Mouse (Mus musculus): ENCODE data around the gene Socs1. TPM values are rescaled to one million over a fixed set of nuclear protein-coding genes. Genes with fewer than 3 reads are reported as not detected.

Socs1 gene
- 1.6 TPM for polyA plus RNA-seq (2021)

DNA sequence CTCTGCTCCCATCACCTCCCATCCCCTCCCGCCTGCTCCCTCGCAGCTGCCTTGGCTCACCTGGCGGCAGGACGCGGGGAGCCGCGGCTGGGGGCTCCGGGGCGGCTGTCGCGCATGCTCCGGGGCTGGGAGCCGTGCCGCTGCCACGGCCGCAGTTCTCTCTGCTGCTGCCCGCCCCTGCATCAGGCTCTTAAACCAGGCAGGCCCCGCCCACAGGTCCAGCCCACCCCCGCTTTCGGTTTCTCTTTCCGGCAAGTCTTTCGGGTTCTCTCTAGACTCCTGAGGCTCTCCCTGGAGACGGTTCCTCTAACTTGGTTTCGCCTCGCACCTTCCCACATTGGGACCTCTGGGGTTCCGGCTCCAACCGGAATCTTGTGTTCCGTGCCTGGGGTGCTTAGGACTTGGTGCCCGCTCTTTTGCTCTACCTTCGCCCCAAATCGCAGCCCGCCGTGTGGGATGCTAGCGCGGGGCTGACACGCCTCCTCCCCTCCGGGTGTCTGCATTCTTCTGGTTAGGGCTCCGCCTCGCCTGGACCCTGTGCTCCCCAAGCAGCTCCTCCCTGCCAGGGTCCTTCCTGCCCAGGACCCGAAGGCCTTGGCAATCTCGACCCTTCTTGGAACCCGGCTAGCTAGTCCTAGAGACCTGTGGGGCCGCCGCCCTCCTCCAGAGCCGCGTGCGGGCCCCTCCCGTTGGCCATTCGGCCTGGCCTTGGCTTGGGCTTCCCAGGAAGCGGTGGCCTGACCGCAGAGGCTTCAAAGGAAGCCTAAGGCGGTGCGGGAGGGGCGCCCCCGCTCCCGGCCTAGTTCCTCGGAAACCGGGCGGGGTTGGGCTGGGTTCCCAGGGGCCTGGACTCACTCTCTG is at the start of gene Socs1:
TSS of gene Socs1 (minus strand) at position 166 of the 861 bp plus-strand sequence.
- POLR2A ChIA-PET: interaction anchor here (0.8 to 2.1 kb wide), 3 partner anchors 51 to 60 kb away, joined by 3 to 6 read pairs (median 5); no protein-coding TSS in a partner anchor
- DNase-seq (ENCODE audit: low read depth, low spot score) (peak; percentile 81), ATAC-seq (peak; percentile 72)
- no peaks in the 10 kb centered on the region for H3K27me3 ChIP-seq
- no peak for TF ChIP-seq CTCF (IDR thresholded peaks at IDR 0.05)
- in situ Hi-C loops (cut with MboI; ENCODE audit: low pct_unique_long_range_greater_than_20kb): loop anchor here (5.0 kb wide), 1 partner anchor 213 kb away; no protein-coding TSS in a partner anchor
- CTCF ChIA-PET: interaction anchor here (1.1 to 4.7 kb wide), 11 partner anchors 9 to 160 kb away, joined by 3 to 18 read pairs (median 3); no protein-coding TSS in a partner anchor

- POLR2A ChIA-PET: interaction anchor here (0.9 kb wide), 1 partner anchor 177 kb away, joined by 4 read pairs; no protein-coding TSS in a partner anchor
- in situ Hi-C loops (cut with MboI; ENCODE audit: low pct_unique_long_range_greater_than_20kb): loop anchor here (5.0 kb wide), 1 partner anchor 42 kb away; the partner anchor contains the start of gene Prm3
Measured at GRCm38 (mm10) chr16:10834542-10834910, 49.2 kb upstream of the Socs1 start.

GRCm38 (mm10) chr16:10828461-10828805 is 43.1 kb upstream of the Socs1 start:
- DNase-seq (ENCODE audit: low read depth, low spot score) (no peak), ATAC-seq (peak; percentile 8)
- ChIA-PET CTCF (no interaction called here), POLR2A (no interaction called here)
- in situ Hi-C loops (cut with MboI; ENCODE audit: low pct_unique_long_range_greater_than_20kb): no loop called here
- no peak for TF ChIP-seq CTCF (IDR thresholded peaks at IDR 0.05)
- H3K27me3 ChIP-seq: no peaks in the 10 kb centered on the region

More at GRCm38 (mm10) chr16:10834542-10834910, 49.2 kb upstream of the Socs1 start:
- no peaks in the 10 kb centered on the region for H3K27me3 ChIP-seq
- ATAC-seq (no peak), DNase-seq (ENCODE audit: low read depth, low spot score) (no peak)
- no peak for TF ChIP-seq CTCF (IDR thresholded peaks at IDR 0.05)
- CTCF ChIA-PET: no interaction called here

DNA sequence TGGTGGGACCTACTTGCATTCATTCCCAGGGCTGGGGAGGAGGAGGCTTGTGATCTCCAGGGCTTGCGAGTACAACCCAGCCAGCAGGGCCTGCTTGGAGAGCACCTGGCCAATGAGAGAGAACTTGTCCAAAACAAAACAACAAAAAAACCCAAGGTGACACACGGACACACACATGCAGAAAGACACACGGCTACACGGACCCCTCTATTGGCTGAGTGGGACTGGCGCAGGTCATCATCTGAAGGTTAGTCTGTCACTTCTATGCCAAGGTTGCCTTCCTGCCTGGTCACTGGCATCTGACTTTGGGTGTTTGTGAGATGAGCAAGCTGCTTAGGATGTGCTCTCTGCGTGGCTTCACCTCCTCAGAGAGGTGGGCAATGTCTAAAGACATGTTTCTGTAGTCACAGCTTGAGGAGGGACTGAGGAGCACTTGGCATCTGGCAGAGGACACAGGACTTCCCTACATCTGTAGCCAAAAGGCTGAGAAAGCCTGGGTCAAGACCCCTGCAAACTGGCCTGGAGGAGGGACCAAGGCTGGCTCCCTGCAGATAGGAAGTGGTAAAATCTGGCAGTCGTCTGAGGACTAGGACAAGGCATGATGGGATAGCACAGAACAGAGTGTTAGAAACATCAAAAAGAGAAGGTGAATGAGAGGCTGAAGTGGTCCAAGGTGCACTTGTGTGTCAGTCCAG is 42.6 kb upstream of the Socs1 start:
- H3K27me3 ChIP-seq: no peaks in the 10 kb centered on the region
- ChIA-PET POLR2A (no interaction called here), CTCF (no interaction called here)
- ATAC-seq: no peak
- in situ Hi-C loops (cut with MboI; ENCODE audit: low pct_unique_long_range_greater_than_20kb): no loop called here
- no peak for TF ChIP-seq CTCF (IDR thresholded peaks at IDR 0.05)
- DNase-seq (ENCODE audit: low read depth, low spot score): no peak

DNA sequence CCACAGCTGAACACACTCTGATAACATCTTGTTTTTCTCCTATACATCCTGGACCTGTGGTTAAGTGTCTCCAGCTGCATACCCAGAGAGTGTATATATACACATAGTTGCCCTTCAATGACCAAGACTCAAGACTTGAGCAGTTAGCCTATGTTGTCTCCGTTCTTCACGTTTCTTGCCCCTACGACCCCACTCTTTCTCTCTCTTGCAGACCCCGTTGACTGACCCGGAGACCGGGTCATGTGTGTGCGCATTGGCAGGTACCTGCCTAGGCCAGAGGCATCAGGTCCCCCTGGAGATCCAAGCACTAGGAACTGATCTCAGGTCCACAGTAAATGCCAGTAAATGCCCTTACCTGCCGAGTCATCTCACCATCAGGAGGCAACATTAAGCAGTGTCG is 41.9 kb upstream of the Socs1 start:
- no peak for DNase-seq (ENCODE audit: low read depth, low spot score)
- ChIA-PET POLR2A (no interaction called here), CTCF (no interaction called here)
- in situ Hi-C loops (cut with MboI; ENCODE audit: low pct_unique_long_range_greater_than_20kb): no loop called here
- no peak for TF ChIP-seq CTCF (IDR thresholded peaks at IDR 0.05)
- no peak for ATAC-seq
- no peaks in the 10 kb centered on the region for H3K27me3 ChIP-seq

- in situ Hi-C loops (cut with MboI; ENCODE audit: low pct_unique_long_range_greater_than_20kb): no loop called here
- ATAC-seq (no peak), DNase-seq (ENCODE audit: low read depth, low spot score) (no peak)
- POLR2A ChIA-PET: no interaction called here
- H3K27me3 ChIP-seq: no peaks in the 10 kb centered on the region
- CTCF ChIA-PET: interaction anchor here (0.8 kb wide), 1 partner anchor 16 kb away, joined by 3 read pairs; no protein-coding TSS in a partner anchor
- TF ChIP-seq CTCF (IDR thresholded peaks at IDR 0.05): no peak
Measured at GRCm38 (mm10) chr16:10825840-10826239, 40.5 kb upstream of the Socs1 start.

DNA sequence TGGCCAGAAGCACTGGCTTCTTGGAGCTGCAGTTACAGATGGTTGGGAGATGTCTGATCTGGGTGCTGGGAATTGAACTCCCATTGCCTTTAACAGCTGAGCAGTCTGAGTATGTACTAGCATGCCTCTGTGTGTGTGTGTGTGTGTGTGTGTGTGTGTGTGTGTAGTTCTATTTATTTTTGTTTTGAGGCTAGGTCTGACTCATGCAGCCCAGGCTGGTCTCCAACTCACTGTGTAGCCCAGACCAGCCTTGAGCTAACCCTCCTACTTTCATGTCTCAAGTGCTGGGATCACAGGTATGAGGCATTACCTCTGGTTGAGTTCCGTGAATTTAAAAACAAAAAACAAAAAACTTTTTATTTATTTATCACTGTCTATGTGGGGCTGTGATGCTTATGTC is 39.2 kb upstream of the Socs1 start:
- ATAC-seq: no peak
- in situ Hi-C loops (cut with MboI; ENCODE audit: low pct_unique_long_range_greater_than_20kb): no loop called here
- H3K27me3 ChIP-seq: no peaks in the 10 kb centered on the region
- POLR2A ChIA-PET: no interaction called here
- no peak for DNase-seq (ENCODE audit: low read depth, low spot score)
- CTCF ChIA-PET: no interaction called here
- no peak for TF ChIP-seq CTCF (IDR thresholded peaks at IDR 0.05)

DNA sequence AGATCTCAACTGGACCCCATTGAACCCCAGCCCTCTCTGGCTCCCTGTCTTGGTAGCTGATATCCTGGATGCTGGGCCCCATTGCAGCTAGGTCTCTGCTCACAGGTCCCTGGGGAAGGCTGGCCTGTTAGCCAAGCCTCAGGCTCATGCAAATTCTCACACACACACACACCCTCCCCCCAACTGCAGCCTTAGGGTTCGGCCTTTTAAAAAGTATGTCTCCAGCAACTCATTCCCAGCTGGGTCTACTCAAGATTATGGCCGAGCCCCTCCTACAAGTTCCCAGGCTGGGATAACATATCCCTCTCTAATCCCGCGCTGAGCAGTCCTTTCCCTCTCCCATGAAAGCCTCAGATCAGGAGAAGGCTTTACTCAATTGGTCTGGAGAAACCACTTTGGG is 36.1 kb upstream of the Socs1 start:
- no peaks in the 10 kb centered on the region for H3K27me3 ChIP-seq
- ATAC-seq (no peak), DNase-seq (ENCODE audit: low read depth, low spot score) (no peak)
- POLR2A ChIA-PET: no interaction called here
- in situ Hi-C loops (cut with MboI; ENCODE audit: low pct_unique_long_range_greater_than_20kb): no loop called here
- CTCF ChIA-PET: no interaction called here
- no peak for TF ChIP-seq CTCF (IDR thresholded peaks at IDR 0.05)

- no peaks in the 10 kb centered on the region for H3K27me3 ChIP-seq
- POLR2A ChIA-PET: no interaction called here
- DNase-seq (ENCODE audit: low read depth, low spot score) (no peak), ATAC-seq (no peak)
- no peak for TF ChIP-seq CTCF (IDR thresholded peaks at IDR 0.05)
- in situ Hi-C loops (cut with MboI; ENCODE audit: low pct_unique_long_range_greater_than_20kb): no loop called here
- CTCF ChIA-PET: no interaction called here
Measured at GRCm38 (mm10) chr16:10819966-10820365, 34.6 kb upstream of the Socs1 start.

- in situ Hi-C loops (cut with MboI; ENCODE audit: low pct_unique_long_range_greater_than_20kb): no loop called here
- no peak for TF ChIP-seq CTCF (IDR thresholded peaks at IDR 0.05)
- ChIA-PET POLR2A (no interaction called here), CTCF (interaction anchor here (0.7 to 1.3 kb wide), 2 partner anchors 16 to 162 kb away, joined by 3 read pairs; no protein-coding TSS in a partner anchor)
- no peaks in the 10 kb centered on the region for H3K27me3 ChIP-seq
- DNase-seq (ENCODE audit: low read depth, low spot score) (no peak), ATAC-seq (no peak)
Measured at GRCm38 (mm10) chr16:10818579-10819135, 33.3 kb upstream of the Socs1 start.

DNA sequence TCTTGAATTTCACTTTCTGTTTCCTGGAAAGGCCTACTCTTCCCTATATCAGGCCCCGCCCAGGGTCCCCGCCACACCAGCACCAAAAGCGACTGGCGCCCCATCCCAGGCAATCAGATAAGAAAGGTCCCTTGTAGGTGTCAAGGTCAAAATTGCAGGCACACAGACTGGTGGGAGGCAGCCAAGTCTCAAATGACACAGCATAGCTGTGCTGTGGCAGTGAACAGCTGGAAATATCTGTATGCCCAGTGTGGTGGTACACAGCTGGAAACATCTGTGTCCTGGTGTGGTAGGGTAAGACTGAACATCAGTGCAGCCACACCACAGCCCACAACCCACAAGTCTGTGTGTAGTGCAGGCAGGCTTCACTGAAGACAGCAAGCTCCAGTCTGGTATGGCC is 29.5 kb upstream of the Socs1 start:
- no peak for ATAC-seq
- no peak for TF ChIP-seq CTCF (IDR thresholded peaks at IDR 0.05)
- no peaks in the 10 kb centered on the region for H3K27me3 ChIP-seq
- POLR2A ChIA-PET: no interaction called here
- in situ Hi-C loops (cut with MboI; ENCODE audit: low pct_unique_long_range_greater_than_20kb): no loop called here
- DNase-seq (ENCODE audit: low read depth, low spot score): no peak
- CTCF ChIA-PET: no interaction called here

Measured in Patski (cell line).